Mouse (Mus musculus) urinary bladder, postnatal 4 days (tissue): ENCODE measurements around the gene Cnst.
"Not testable (repeated sequence)": the region's sequence is repeated elsewhere in the genome, so short reads cannot be mapped to it uniquely, and the experiment has no call there.

Experiments used
- DNase-seq, 2 experiments: peaks; one replicate each; pipeline ENCODE4 v3.0.0; 2021 to 2022; ENCODE audit warnings: low spot score in 2 of 2

Cnst gene

GRCm38 (mm10) chr1:179645101-179645979 is 99.2 kb downstream of the Cnst start:
- peak; percentile 65 to 81 for DNase-seq

GRCm38 (mm10) chr1:179645980-179646268 is 99.8 kb downstream of the Cnst start:
- no peak for DNase-seq

DNA sequence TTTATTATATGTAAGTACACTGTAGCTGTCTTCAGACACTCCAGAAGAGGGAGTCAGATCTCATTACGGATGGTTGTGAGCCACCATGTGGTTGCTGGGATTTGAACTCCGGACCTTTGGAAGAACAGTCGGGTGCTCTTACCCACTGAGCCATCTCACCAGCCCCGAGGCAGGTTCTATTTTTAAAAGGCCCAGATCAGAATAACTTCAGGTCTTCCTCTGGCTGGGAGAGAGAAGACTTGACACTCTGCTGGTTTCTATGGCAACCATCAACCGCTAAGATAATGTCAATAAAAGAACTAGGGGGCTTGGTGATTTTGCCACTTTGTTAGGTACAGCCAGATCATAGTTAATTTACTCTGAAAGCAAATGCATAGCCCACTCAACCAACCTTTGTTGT is 102.5 kb downstream of the Cnst start:
- not testable (repeated sequence) for DNase-seq

DNA sequence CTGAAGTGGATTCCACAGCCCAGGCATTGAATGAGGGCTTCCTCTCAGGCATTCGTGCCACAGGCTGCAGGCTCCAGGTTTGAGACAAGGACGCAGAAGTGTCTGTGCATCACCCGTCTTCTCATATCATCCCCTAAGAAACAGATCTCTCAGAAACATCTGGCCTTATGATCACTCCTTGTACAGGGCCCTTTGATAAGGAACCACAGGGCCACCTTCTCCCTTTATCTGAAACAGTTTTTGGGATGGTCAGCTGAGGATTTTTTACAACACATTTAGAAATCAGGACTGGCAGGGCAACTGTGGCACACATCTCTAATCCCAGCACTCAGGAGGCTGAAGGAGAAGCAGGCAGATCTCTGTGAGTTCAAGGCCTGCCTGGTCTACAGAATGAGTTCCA is 103.2 kb downstream of the Cnst start:
- DNase-seq = no peak

- DNase-seq = no peak
Observed at GRCm38 (mm10) chr1:179650284-179650683, 104.1 kb downstream of the Cnst start.

- peak in 1 of 2 experiments; percentile 50 for DNase-seq
Observed at GRCm38 (mm10) chr1:179651224-179651623, 105.1 kb downstream of the Cnst start.

- no peak for DNase-seq
Observed at GRCm38 (mm10) chr1:179663065-179663464, 116.9 kb downstream of the Cnst start.

GRCm38 (mm10) chr1:179664309-179664930 is 118.2 kb downstream of the Cnst start:
- peak in 1 of 2 experiments; percentile 22 for DNase-seq

- DNase-seq = peak in 1 of 2 experiments; percentile 16
Observed at GRCm38 (mm10) chr1:179666971-179667370, 120.8 kb downstream of the Cnst start.

GRCm38 (mm10) chr1:179667450-179667849 is 121.3 kb downstream of the Cnst start:
- DNase-seq = no peak

GRCm38 (mm10) chr1:179668013-179668805 is 122.0 kb downstream of the Cnst start, which contains the start of gene Sccpdh:
TSS of gene Sccpdh (plus strand) at chr1:179668210.
- peak; percentile 86 for DNase-seq

- peak in 1 of 2 experiments; percentile 36 for DNase-seq
Observed at GRCm38 (mm10) chr1:179668836-179669537, 122.8 kb downstream of the Cnst start.

DNA sequence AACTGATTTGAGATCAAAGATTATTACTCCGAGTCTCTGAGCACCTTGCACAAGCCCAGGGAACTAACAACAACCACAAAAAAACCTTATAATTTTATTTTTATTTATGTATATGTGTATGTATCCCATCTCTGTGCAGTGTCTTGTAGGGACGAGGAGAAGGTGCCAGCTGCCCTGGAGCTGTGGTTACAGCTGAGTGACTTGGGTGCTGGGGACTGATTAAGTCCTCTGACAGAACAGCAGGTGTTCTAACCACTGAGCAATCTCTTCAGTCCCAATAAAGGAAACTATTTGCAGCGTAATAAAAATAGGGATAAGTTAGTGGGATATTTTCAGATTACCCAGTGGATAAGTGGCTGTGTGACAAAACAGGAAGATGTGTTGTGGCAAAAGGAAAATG is 128.2 kb downstream of the Cnst start:
- no peak for DNase-seq

- no peak for DNase-seq
Observed at GRCm38 (mm10) chr1:179677031-179677430, 130.9 kb downstream of the Cnst start.
